In the genomic region with DNA sequence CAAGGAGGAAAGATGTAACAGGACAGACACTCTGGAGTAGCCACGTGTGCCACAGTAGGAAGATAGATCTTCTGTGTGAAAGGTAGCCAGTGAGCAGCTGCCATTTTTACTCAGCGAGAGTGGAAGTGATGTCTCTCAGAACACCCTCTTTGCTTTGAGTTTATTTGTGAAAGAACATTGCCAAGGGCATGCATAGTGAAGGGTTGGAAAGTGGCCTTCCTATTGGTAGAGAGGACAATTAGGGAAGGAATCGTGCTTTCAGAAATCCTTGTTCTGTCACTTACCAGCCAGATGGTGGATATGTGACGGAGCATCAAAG, we compare ENCODE assay signal across 17 mouse cellular contexts. TPM values are rescaled to one million over a fixed set of nuclear protein-coding genes. Genes with fewer than 3 reads are reported as not detected.
DNase-seq lines count a peak whose midpoint lies in the region; ATAC-seq and TF ChIP-seq lines count a peak whose summit lies in the region.
"Had no signal": no experiment of that assay in that cellular context is flagged by ENCODE, and none has a peak within 500 bp of the region (broad histone marks: within the 10 kb centered on the region; RNA-seq: fewer than 3 reads in every experiment).

No protein-coding gene starts in this region.

- no peak overlapping the region for H3K9ac ChIP-seq in hindbrain, embryonic 11.5 days (ENCODE audit: low read depth, low read length)
- no peak overlapping the region for H3K9ac ChIP-seq in midbrain, embryonic 14.5 days (replicated peaks; ENCODE audit: low read length)
- H3K9ac ChIP-seq: heart, embryonic 15.5 days; liver, embryonic 12.5 days; lung, embryonic 15.5 days had no signal

- no peak for TF ChIP-seq CTCF in kidney, adult 2 months (conservative IDR thresholded peaks at IDR 0.05; ENCODE audit: insufficient read depth, insufficient read length, low read depth, low read length)
- TF ChIP-seq CTCF in Patski (IDR thresholded peaks at IDR 0.05): no peak

- H3K27me3 ChIP-seq in kidney, adult 2 months (replicated peaks; ENCODE audit: control insufficient read depth, insufficient read depth, low read length): no peaks in the 10 kb centered on the region; the same call in 1 of the 2 replicates
- H3K27me3 ChIP-seq in Patski: no peaks in the 10 kb centered on the region
- no peaks in the 10 kb centered on the region for H3K27me3 ChIP-seq in hindbrain, embryonic 11.5 days (ENCODE audit: control insufficient read depth, insufficient read depth, low read length)
- no peaks in the 10 kb centered on the region for H3K27me3 ChIP-seq in midbrain, embryonic 14.5 days (ENCODE audit: control insufficient read depth, insufficient read depth, low read length)
- H3K27me3 ChIP-seq: heart, embryonic 15.5 days; liver, embryonic 12.5 days; lung, embryonic 15.5 days; megakaryocyte, embryonic 14.5 days had no signal

- TF ChIP-seq POLR2A in kidney, adult 2 months (IDR thresholded peaks at IDR 0.05; ENCODE audit: low read depth, low read length): no peak

- no peak overlapping the region for H3K4me3 ChIP-seq in kidney, adult 2 months (ENCODE audit: insufficient read depth, low read depth, low read length)
- no peak overlapping the region for H3K4me3 ChIP-seq in hindbrain, embryonic 11.5 days (ENCODE audit: low read depth, low read length)
- no peak overlapping the region for H3K4me3 ChIP-seq in midbrain, embryonic 14.5 days (replicated peaks; ENCODE audit: low read depth, low read length)
- H3K4me3 ChIP-seq: heart, embryonic 15.5 days; liver, embryonic 12.5 days; lung, embryonic 15.5 days; megakaryocyte, embryonic 14.5 days had no signal

- no peaks in the 10 kb centered on the region for H3K9me3 ChIP-seq in hindbrain, embryonic 11.5 days (ENCODE audit: control insufficient read depth, low read length)
- no peaks in the 10 kb centered on the region for H3K9me3 ChIP-seq in midbrain, embryonic 14.5 days (ENCODE audit: control insufficient read depth, low read length)
- H3K9me3 ChIP-seq: heart, embryonic 15.5 days; liver, embryonic 12.5 days; lung, embryonic 15.5 days; megakaryocyte, embryonic 14.5 days had no signal

- in situ Hi-C loops in Patski (cut with MboI; ENCODE audit: low pct_unique_long_range_greater_than_20kb): loop anchor here (5.0 kb wide), 1 partner anchor 106 kb away; no protein-coding TSS in a partner anchor

- peaks cover 13% of the 10 kb centered on the region; the same call in 1 of the 2 replicates for H3K4me1 ChIP-seq in kidney, adult 2 months (ENCODE audit: control insufficient read depth, insufficient read depth, low read length)
- H3K4me1 ChIP-seq in hindbrain, embryonic 11.5 days (replicated peaks; ENCODE audit: control insufficient read depth, insufficient read depth, low read length): no peaks in the 10 kb centered on the region
- H3K4me1 ChIP-seq in midbrain, embryonic 14.5 days (ENCODE audit: control insufficient read depth, insufficient read depth, low read length): peaks cover 13% of the 10 kb centered on the region

- no peaks in the 10 kb centered on the region for H3K36me3 ChIP-seq in kidney, adult 2 months (ENCODE audit: control insufficient read depth, insufficient read depth, low read length)
- H3K36me3 ChIP-seq in hindbrain, embryonic 11.5 days (ENCODE audit: control insufficient read depth, insufficient read depth, low read length): no peaks in the 10 kb centered on the region
- H3K36me3 ChIP-seq in midbrain, embryonic 14.5 days (ENCODE audit: control insufficient read depth, insufficient read depth, low read length): no peaks in the 10 kb centered on the region
- H3K36me3 ChIP-seq: heart, embryonic 15.5 days; liver, embryonic 12.5 days; lung, embryonic 15.5 days had no signal

- CTCF ChIA-PET in Patski (lab: Charles Lee): interaction anchor here (0.9 to 1.4 kb wide), 2 partner anchors 22 to 102 kb away, joined by 3 to 4 read pairs; no protein-coding TSS in a partner anchor

- WGBS in kidney, adult 2 months: 45% methylated on average over 4 of the region's 4 CpGs
- WGBS in hindbrain, embryonic 11.5 days: 64% methylated on average over 4 of the region's 4 CpGs
- WGBS in midbrain, embryonic 14.5 days: 39% methylated on average over 4 of the region's 4 CpGs

- H3K4me2 ChIP-seq in hindbrain, embryonic 11.5 days (replicated peaks; ENCODE audit: low read depth, low read length): no peak overlapping the region
- H3K4me2 ChIP-seq in midbrain, embryonic 14.5 days (ENCODE audit: low read length): peak overlapping the region; percentile 35
- H3K4me2 ChIP-seq: heart, embryonic 15.5 days; liver, embryonic 12.5 days; lung, embryonic 15.5 days had no signal

- POLR2A ChIA-PET in Patski (lab: Charles Lee): no interaction called here

- H3K27ac ChIP-seq in kidney, adult 2 months (ENCODE audit: insufficient read depth, low read depth, low read length): peak overlapping the region; percentile 73
- H3K27ac ChIP-seq in hindbrain, embryonic 11.5 days (ENCODE audit: low read depth, low read length): 0 out of 2 replicates have a peak overlapping the region, but pooled peaks have one; percentile 5
- H3K27ac ChIP-seq in midbrain, embryonic 14.5 days (replicated peaks; ENCODE audit: low read depth, low read length): 0 out of 2 replicates have a peak overlapping the region, but pooled peaks have one; percentile 55
- H3K27ac ChIP-seq: heart, embryonic 15.5 days; liver, embryonic 12.5 days; lung, embryonic 15.5 days had no signal

- DNase-seq in kidney, adult 2 months: no peak
- no peak for DNase-seq in kidney, adult 8-10 months
- no peak for DNase-seq in Patski (ENCODE audit: low read depth, low spot score)
- peak; percentile 17 for DNase-seq in hindbrain, embryonic 11.5 days (ENCODE audit: low spot score)
- DNase-seq in midbrain, embryonic 14.5 days: peak; percentile 71
- DNase-seq in heart, postnatal 4 days: no peak
- DNase-seq in adrenal gland, postnatal 4 days (ENCODE audit: low spot score in 2 of 2): no peak
- DNase-seq: adrenal gland, adult 2 months; cerebellum, adult 9-10 months; left cerebral cortex, postnatal 4 days; thymus, adult 2 months had no signal

- peak; percentile 37 for ATAC-seq in Patski
- ATAC-seq in hindbrain, embryonic 11.5 days (ENCODE audit: low FRiP score): peak; percentile 40; the same call in 1 of the 2 replicates
- peak; percentile 72; the same call in 1 of the 2 replicates for ATAC-seq in midbrain, embryonic 14.5 days (ENCODE audit: low FRiP score, low TSS enrichment)
- no peak for ATAC-seq in monocyte, adult 5-6 weeks (replicated peaks; ENCODE audit: insufficient number of reproducible peaks, low FRiP score, low TSS enrichment, poor library complexity, severe bottlenecking)
- ATAC-seq: inflammation-experienced regulatory T-cells, adult 6 months; liver, embryonic 12.5 days had no signal

RNA-seq across cellular contexts. Expression of a gene that starts 27.7 kb away (rescaled TPM):
- polyA plus RNA-seq in kidney, adult 2 months (2012; rRNA removed): 6.1 and 7.1 TPM in 2 replicates
- 24.9 TPM for polyA plus RNA-seq in Patski (2021)
- polyA plus RNA-seq in hindbrain, embryonic 11.5 days (2014; fragmentation: Nextera tagmentation; extraction: Ambion mirVana): 47.1 and 49.0 TPM in 2 replicates
- 24.9 and 38.9 TPM in 2 replicates for polyA plus RNA-seq in midbrain, embryonic 14.5 days (2014; fragmentation: Nextera tagmentation; extraction: Ambion mirVana)
- total RNA-seq in heart, postnatal 4 days (2021): 10 to 100 TPM; 17.5 to 18.1 TPM
- 55.7 to 71.2 TPM (median 60.9 TPM) in 3 replicates for total RNA-seq in monocyte, adult 5-6 weeks (2017)
- total RNA-seq in adrenal gland, postnatal 4 days (2021): 10 to 100 TPM; 34.5 to 35.7 TPM

Comparison
In these comparisons a context has a peak if more than half of its experiments do, and no peak if none do; other contexts are left out.
1. DNase-seq: peak in hindbrain, embryonic 11.5 days (single experiment) and midbrain, embryonic 14.5 days (single experiment); none in kidney, adult 2 months (single experiment), kidney, adult 8-10 months (0 of 2), Patski (single experiment), heart, postnatal 4 days (single experiment) and adrenal gland, postnatal 4 days (0 of 2).
2. H3K27ac ChIP-seq: peak in every context shown above with its lines; median percentile 73 in kidney, adult 2 months; 55 in midbrain, embryonic 14.5 days; 5 in hindbrain, embryonic 11.5 days.